Mouse (Mus musculus): Measurements from ENCODE around the gene Efna1.

The Efna1 gene

GRCm38 (mm10) chr3:89305551-89306325 is 24.8 kb upstream of the Efna1 start:
- no peak for DNase-seq

- DNase-seq: no peak
Measured at GRCm38 (mm10) chr3:89305105-89305504, 24.2 kb upstream of the Efna1 start.

- DNase-seq: no peak
Measured at GRCm38 (mm10) chr3:89304440-89304839, 23.5 kb upstream of the Efna1 start.

DNA sequence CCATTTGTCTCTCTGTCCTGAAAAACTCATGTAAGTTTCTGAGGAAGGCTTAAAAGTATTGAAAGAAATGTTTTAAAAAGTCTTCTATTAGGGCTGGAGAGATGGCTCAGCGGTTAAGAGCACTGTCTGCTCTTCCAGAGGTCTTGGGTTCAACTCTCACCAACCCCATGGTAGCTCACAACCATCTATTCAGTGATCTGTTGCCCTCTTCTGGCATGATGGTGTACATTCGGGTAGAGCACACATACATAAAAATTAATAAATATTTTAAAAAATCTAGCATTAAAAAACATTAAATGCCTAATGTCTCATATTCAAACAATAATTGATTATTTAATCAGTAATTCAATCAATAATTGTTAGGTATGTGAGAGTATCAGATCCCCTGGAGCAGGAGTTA is 19.6 kb upstream of the Efna1 start:
- no peak for DNase-seq

DNA sequence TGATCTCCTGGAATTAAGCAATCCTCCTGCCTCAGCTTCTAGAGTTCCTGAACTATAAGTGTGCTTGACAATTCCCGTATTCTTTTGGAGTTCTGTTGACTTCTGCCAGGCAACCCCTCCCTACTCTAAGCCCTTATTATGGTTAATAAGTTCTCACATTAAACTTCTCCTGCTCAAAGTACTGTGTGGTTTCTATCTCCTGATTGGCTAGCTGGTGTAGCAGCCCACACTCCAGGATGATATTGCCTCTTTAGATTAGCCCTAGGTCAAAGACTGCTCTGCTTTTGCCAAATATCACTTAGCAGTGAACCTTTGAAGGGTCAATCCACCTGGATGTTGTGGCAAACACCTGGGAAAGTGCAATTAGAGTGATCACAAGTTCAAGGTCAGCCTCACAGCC is 19.1 kb upstream of the Efna1 start:
- no peak for DNase-seq

- peak; percentile 45 to 61 for DNase-seq
Measured at GRCm38 (mm10) chr3:89299499-89299898, 18.6 kb upstream of the Efna1 start.

DNA sequence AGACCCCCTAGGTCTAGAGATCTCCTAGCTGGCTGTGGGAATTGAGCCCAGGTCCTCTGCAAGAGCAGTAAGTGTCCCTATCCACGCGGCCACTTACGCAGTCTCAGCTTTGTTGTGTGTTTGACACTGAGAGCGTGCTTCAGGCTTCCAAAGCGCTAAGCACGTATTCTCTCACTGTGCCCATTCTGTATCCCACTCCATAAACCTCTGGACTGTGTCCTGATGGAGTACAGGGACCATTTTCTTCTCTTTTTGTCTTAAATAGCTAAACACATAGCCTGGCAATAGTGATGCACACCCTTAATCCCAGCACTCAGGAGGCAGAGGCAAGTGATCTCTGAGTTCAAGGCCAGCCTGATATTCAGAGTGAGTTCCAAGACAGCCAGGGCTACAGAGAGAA is 18.0 kb upstream of the Efna1 start:
- DNase-seq: no peak

DNA sequence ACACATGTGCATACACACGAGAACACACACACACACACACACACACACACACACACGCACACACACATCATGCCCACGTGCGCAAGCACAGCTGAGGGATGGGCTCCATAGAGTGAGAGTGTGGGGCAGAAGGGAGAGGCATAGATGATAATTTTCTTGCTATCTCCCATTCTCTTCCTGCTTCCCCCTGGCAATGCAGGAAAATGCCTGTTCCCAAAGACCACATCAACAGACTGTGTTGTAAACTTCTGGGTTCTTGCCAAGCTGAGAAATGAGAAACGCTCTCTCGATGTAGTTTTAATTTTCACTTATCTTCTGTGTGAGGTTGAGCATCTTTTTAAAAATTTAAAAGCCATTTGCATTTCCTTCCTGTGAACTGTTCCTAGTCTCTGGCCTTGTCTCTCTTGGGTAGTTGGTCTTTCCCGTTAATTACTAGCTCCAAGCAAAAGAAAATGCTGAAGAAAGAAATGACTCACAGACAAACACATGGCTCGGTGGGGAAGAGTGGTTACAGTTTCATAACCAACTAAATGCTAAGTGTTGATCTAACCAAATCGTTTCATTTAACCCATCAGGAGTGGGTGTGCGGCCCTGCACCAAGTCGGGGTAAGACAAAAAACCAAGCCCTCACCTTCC is 15.9 kb upstream of the Efna1 start:
- DNase-seq: no peak

DNA sequence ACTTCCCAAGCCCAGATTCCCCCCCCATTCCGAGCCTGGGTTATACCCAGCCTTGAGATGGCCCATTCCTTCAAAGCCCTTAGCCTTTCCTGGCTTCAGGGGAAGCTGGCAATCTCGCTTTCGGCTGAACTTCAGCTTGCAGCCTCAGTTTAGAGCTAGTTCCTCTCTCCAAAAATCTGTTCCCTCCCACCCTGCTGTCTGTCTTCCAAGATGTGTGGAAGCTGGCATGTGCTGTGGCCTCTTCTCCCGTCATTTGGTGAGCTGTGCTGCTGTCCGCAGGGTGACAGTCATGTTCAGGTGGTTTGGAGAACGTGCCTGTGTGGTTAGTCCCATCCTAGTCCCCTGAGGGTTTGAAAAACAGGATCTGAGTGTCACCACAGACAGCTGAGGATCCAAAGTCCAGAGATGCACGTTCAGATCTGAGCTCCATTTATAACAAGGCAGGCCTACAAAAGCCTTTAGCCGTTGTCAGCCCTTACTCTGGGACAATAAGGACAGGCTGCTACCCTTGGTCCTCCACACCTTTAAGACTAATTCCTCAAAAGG is 14.8 kb upstream of the Efna1 start:
- no peak for DNase-seq

DNA sequence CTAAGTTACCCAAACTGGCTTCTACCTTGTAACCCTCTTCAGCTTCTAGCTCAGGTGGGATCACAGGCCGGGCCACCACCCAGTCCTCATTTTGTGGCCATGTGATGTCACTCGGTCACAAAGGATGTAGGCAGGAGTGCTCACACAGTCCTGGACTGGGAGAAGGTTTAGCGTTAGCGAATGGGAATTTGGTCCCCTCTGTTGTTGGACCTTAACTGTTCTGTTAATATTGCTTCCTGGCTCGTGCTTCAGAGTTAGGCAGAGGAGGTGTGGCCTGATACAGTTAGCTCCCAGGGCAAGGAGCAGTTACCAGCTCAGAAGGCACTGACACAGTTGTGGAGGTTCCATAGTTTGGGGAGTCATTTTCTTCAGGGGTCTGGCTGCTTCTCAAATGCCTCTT is 13.3 kb upstream of the Efna1 start:
- DNase-seq: no peak

- DNase-seq: no peak
Measured at GRCm38 (mm10) chr3:89293247-89293918, 12.4 kb upstream of the Efna1 start.

DNA sequence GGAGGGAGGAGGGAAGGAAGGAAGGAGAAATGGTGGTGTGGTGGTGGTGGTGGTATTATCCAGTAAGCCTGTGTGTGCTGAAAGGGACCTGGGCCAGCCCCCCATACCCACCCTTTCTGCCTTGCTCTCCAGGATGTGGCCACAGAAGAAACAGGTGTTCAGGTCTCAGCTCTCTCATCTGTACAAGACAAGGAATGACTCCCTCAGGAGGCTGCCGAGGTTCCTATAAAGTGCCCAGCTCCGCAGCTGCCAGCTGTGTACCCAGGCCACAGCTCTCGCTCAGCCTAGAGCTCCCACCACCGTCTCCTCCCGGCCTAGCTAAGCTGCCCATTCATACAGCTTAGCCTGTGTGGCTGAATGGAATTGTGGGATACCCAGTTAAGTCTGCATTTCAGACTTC is 11.4 kb upstream of the Efna1 start:
- peak in 1 of 2 experiments; percentile 57 for DNase-seq

GRCm38 (mm10) chr3:89291874-89292273 is 10.9 kb upstream of the Efna1 start:
- DNase-seq: no peak

DNA sequence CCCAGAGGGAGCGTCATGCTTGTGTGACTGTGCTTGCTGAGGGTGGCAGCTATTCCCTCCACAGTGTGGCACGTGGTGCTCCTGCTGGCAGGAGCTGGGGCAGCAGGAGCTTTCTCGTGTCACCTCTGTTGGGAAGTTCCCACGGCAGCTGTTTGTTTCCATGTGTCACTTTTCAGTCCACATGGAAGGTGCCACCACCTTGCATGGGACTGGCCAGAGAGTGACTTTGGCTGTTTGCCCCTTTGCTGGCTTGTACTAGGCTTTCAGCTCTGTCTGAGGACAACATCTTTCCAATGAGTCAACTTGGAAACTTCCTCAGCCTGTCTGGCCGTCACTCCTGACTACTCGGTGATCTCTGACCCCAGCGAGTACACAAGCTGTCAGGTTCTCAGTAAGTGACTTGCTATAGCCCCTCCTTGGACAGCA is 7.6 kb upstream of the Efna1 start:
- no peak for DNase-seq

- no peak for DNase-seq
Measured at GRCm38 (mm10) chr3:89287286-89287685, 6.3 kb upstream of the Efna1 start.

- DNase-seq: no peak
Measured at GRCm38 (mm10) chr3:89285526-89285925, 4.6 kb upstream of the Efna1 start.

DNA sequence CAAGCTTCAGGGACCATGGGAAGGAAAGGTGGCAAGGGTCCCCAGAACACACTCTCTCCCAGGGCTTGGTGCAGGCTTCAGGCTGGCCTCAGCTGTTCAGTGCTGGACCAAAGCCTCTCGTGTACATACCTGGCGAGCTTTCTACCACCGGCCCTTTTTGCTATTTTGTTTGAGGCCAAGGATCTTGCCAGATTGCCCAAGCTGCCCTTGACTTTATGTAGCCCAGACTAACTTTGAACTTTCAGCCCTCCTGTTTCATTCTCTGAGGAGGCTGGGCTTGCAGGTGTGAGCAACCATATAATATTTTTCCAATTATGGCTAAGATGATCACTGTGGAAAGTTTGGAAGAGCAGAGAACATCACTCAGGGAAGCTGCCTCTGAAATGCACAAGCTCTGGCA is 3.3 kb upstream of the Efna1 start:
- DNase-seq: no peak

- no peak for DNase-seq
Measured at GRCm38 (mm10) chr3:89282291-89282643, 1.3 kb upstream of the Efna1 start.

GRCm38 (mm10) chr3:89281579-89282290 is 793 bp upstream of the Efna1 start:
- DNase-seq: peak; percentile 78 to 79

DNA sequence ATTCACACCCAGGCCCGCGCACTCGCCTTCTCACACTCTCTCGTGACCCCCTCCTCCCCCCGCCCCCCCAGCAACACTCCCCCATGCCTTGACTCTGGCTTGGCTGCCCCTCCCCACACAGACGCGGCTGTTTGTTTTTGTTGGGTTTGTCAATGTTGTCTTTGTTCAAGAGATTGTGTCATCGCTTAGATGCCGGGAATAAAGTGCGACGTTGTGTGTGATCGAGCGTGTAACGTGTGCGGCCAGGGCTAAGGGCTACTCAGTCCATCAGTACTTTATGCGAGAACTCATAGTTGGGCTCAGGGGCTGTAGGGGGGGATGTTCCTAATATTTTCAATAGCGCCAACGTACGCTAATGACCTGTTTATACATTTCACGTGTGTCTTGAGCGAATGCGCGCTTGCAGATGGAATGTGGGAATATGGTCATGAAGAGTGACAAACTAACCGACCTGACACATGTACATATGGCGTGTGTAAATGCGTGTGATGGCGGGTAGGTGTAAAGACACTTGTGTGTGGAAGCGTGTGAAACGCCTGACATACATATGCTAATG is 814 bp downstream of the Efna1 start:
- no peak for DNase-seq

DNA sequence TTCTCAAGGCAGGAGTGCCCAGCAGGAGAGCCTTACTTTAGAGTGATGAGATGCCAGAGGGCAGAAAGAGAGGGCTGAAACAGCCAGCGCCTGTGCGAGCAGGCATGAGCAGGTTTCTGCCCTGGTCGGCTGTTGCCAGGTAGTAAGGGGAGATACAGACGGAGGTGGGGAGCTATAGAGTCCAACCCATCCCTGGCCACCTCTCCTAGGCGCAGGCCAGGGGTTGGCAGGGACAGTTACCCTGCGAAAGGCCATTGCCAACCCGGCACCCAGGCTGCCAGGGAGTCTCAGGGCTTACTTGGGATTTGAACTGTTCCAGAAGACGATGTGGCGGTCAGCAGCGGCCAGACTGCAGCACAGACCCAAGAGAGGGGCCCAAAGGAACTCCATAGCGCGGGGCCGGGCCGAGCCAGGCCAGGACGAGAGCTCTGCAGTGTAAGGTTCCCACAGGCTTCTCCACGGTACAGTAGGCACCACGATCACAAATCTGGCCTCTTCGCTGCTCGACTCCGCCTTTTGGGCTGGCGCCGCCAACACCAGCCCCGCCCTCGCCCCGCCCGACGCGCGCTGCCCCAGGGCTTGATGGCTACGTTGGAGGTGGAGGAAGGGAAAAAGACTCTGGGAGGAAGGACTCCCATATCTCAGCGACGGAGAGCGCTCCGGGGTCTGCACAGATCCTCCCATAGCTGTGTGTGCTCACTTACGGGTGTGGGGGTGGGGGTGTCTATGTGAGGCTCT is 1.6 kb downstream of the Efna1 start:
- DNase-seq: peak in 1 of 2 experiments; percentile 24

DNA sequence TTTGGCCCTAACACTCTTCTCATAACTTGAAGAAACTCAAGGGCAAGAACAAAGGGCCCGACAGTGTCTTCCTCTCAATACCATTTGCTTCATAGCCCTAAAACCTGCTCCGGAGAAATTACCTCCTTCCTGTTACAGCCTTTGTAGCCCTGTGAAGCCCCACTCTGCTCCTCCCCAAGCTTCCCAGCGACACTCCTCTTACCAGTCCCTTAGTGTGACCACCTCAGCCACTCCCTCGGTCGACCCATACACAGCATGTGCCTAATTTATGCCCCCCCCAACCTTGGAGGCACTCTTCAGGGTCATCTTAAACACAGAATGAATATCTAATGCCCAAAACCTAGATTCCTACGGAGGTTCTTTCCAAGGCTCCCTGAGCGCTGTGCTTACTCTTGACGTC is 2.3 kb downstream of the Efna1 start:
- no peak for DNase-seq
